Mouse (Mus musculus) midbrain, embryonic 16.5 days (tissue): ENCODE data around the gene Nf2. TPM values are rescaled to one million over a fixed set of nuclear protein-coding genes. Genes with fewer than 3 reads are reported as not detected.

Experiments used
- ATAC-seq: fragments of 200-750 bp; cut with Nextera tagmentation; 2 replicates; pipeline ENCODE4 v1.8.0; 2017; ENCODE audit warnings: moderate TSS enrichment
- H3K27ac ChIP-seq: fragments of 300-500 bp; sonication (generic); 2 replicates; pipeline ENCODE4 v1.5.1; 2014; ENCODE audit warnings: mild to moderate bottlenecking, low read length, mixed read lengths
- H3K27me3 ChIP-seq: fragments of 300-500 bp; sonication (generic); 2 replicates; pipeline ENCODE4 v1.6.1; 2014; ENCODE audit warnings: low read depth, low read length, mixed read lengths; ENCODE audit not compliant: control insufficient read depth, insufficient read depth
- H3K36me3 ChIP-seq: fragments of 300-500 bp; sonication (generic); 2 replicates; pipeline ENCODE4 v1.6.1; 2014; ENCODE audit warnings: mild to moderate bottlenecking, low read length, moderate library complexity, mixed read lengths; ENCODE audit not compliant: control insufficient read depth, insufficient read depth
- H3K4me1 ChIP-seq: fragments of 300-500 bp; sonication (generic); 2 replicates; pipeline ENCODE4 v1.6.1; 2014; ENCODE audit warnings: mild to moderate bottlenecking, low read length, mixed read lengths; ENCODE audit not compliant: control insufficient read depth, insufficient read depth
- H3K4me2 ChIP-seq: fragments of 300-500 bp; sonication (generic); 2 replicates; pipeline ENCODE4 v1.6.1; 2014; ENCODE audit warnings: mild to moderate bottlenecking, low read length, mixed read lengths
- H3K4me3 ChIP-seq: fragments of 300-500 bp; sonication (generic); 2 replicates; pipeline ENCODE4 v1.5.1; 2014; ENCODE audit warnings: low read depth, mild to moderate bottlenecking, low read length, moderate library complexity, mixed read lengths
- H3K9ac ChIP-seq: fragments of 300-500 bp; sonication (generic); 2 replicates; pipeline ENCODE4 v1.6.1; 2014; ENCODE audit warnings: low read depth, low read length, mixed read lengths
- H3K9me3 ChIP-seq: fragments of 300-500 bp; sonication (generic); replicated peaks from 2 replicates; pipeline ENCODE4 v1.6.1; 2014; ENCODE audit warnings: mild to moderate bottlenecking, low read length, mixed read lengths; ENCODE audit not compliant: control insufficient read depth, poor library complexity, severe bottlenecking
- WGBS: fragments of 180-500 bp; shearing (Covaris S2); extraction: QIAGEN DNeasy Blood & Tissue Kit; methylation state at CpG from one replicate; pipeline ENCODE4 v1.1.7; 2014; 5-methylcytosine and 5-hydroxymethylcytosine counted together
- polyA plus RNA-seq: library from polyadenylated mRNA; unstranded; fragments of >200 nt; fragmentation: Nextera tagmentation; extraction: Ambion mirVana; gene quantifications from 2 replicates; pipeline ENCODE4 v1.2.1, GENCODE M21; 2015

Gene Nf2
- polyA plus RNA-seq, 1 experiment from 2014 or later = 63.3 TPM

- H3K4me2 ChIP-seq = no peak overlapping the region
- H3K4me1 ChIP-seq = no peaks in the 10 kb centered on the region
- no peak overlapping the region for H3K4me3 ChIP-seq
- WGBS = 35% methylated on average over 10 of the region's 10 CpGs
- no peak overlapping the region for H3K27ac ChIP-seq
- no peaks in the 10 kb centered on the region for H3K36me3 ChIP-seq
- no peak for ATAC-seq
- no peak overlapping the region for H3K9ac ChIP-seq
- no peaks in the 10 kb centered on the region for H3K27me3 ChIP-seq
- no peaks in the 10 kb centered on the region for H3K9me3 ChIP-seq
Observed at GRCm38 (mm10) chr11:4865645-4866251, 16.4 kb upstream of the Nf2 start.

- H3K4me2 ChIP-seq = no peak overlapping the region
- no peaks in the 10 kb centered on the region for H3K4me1 ChIP-seq
- no peak overlapping the region for H3K9ac ChIP-seq
- 91% methylated on average over 1 of the region's 1 CpGs for WGBS
- no peak for ATAC-seq
- no peaks in the 10 kb centered on the region for H3K36me3 ChIP-seq
- no peak overlapping the region for H3K27ac ChIP-seq
- no peaks in the 10 kb centered on the region for H3K9me3 ChIP-seq
- no peak overlapping the region for H3K4me3 ChIP-seq
- no peaks in the 10 kb centered on the region for H3K27me3 ChIP-seq
Observed at GRCm38 (mm10) chr11:4862730-4863129, 13.4 kb upstream of the Nf2 start.

- Histone ChIP-seq H3K27ac (no peak overlapping the region), H3K4me1 (no peaks in the 10 kb centered on the region), H3K9ac (no peak overlapping the region), H3K4me2 (no peak overlapping the region), H3K4me3 (no peak overlapping the region), H3K9me3 (no peaks in the 10 kb centered on the region), H3K27me3 (no peaks in the 10 kb centered on the region), H3K36me3 (no peaks in the 10 kb centered on the region)
- ATAC-seq = no peak
- 50% methylated on average over 11 of the region's 11 CpGs for WGBS
Observed at GRCm38 (mm10) chr11:4861816-4862604, 12.7 kb upstream of the Nf2 start.

- Histone ChIP-seq H3K4me1 (no peaks in the 10 kb centered on the region), H3K36me3 (no peaks in the 10 kb centered on the region), H3K27ac (no peak overlapping the region), H3K4me3 (no peak overlapping the region), H3K27me3 (no peaks in the 10 kb centered on the region), H3K9me3 (no peaks in the 10 kb centered on the region), H3K9ac (no peak overlapping the region), H3K4me2 (no peak overlapping the region)
- no peak for ATAC-seq
- WGBS = 50% methylated on average over 1 of the region's 1 CpGs
Observed at GRCm38 (mm10) chr11:4860986-4861385, 11.7 kb upstream of the Nf2 start.

GRCm38 (mm10) chr11:4858416-4858815, 9.1 kb upstream of the Nf2 start:
- Histone ChIP-seq H3K27me3 (no peaks in the 10 kb centered on the region), H3K36me3 (no peaks in the 10 kb centered on the region), H3K27ac (no peak overlapping the region), H3K4me1 (no peaks in the 10 kb centered on the region), H3K9ac (no peak overlapping the region), H3K4me2 (no peak overlapping the region), H3K9me3 (no peaks in the 10 kb centered on the region), H3K4me3 (no peak overlapping the region)
- no peak for ATAC-seq
- 61% methylated on average over 2 of the region's 2 CpGs for WGBS

- WGBS = 95% methylated on average over 5 of the region's 5 CpGs
- ATAC-seq = no peak
- Histone ChIP-seq H3K36me3 (no peaks in the 10 kb centered on the region), H3K27ac (no peak overlapping the region), H3K4me2 (no peak overlapping the region), H3K4me1 (no peaks in the 10 kb centered on the region), H3K4me3 (no peak overlapping the region), H3K9me3 (no peaks in the 10 kb centered on the region), H3K9ac (no peak overlapping the region), H3K27me3 (no peaks in the 10 kb centered on the region)
Observed at GRCm38 (mm10) chr11:4854181-4854580, 4.8 kb upstream of the Nf2 start.

GRCm38 (mm10) chr11:4853021-4853420, 3.7 kb upstream of the Nf2 start:
- ATAC-seq = no peak
- peaks cover 3% of the 10 kb centered on the region for H3K4me1 ChIP-seq

GRCm38 (mm10) chr11:4850404-4850803, 1.1 kb upstream of the Nf2 start:
- Histone ChIP-seq H3K9ac (no peak overlapping the region), H3K4me2 (no peak overlapping the region), H3K27me3 (no peaks in the 10 kb centered on the region), H3K4me1 (peaks cover 18% of the 10 kb centered on the region), H3K27ac (no peak overlapping the region), H3K9me3 (no peaks in the 10 kb centered on the region), H3K4me3 (no peak overlapping the region), H3K36me3 (no peaks in the 10 kb centered on the region)
- 94% methylated on average over 2 of the region's 2 CpGs for WGBS
- no peak for ATAC-seq

More at GRCm38 (mm10) chr11:4853021-4853420, 3.7 kb upstream of the Nf2 start:
- Histone ChIP-seq H3K4me3 (no peak overlapping the region), H3K36me3 (no peaks in the 10 kb centered on the region), H3K27ac (no peak overlapping the region), H3K27me3 (no peaks in the 10 kb centered on the region), H3K9ac (no peak overlapping the region), H3K9me3 (no peaks in the 10 kb centered on the region), H3K4me2 (no peak overlapping the region)

- under 1% methylated on average over 50 of the region's 50 CpGs for WGBS
- Histone ChIP-seq H3K9ac (peak overlapping the region; percentile 96), H3K4me1 (peaks cover 18% of the 10 kb centered on the region), H3K4me3 (peak overlapping the region; percentile 99), H3K36me3 (no peaks in the 10 kb centered on the region), H3K27me3 (no peaks in the 10 kb centered on the region), H3K4me2 (peak overlapping the region; percentile 85), H3K27ac (peak overlapping the region; percentile 82), H3K9me3 (no peaks in the 10 kb centered on the region)
- ATAC-seq = peak; percentile 67
Observed at GRCm38 (mm10) chr11:4848483-4849248, 670 bp downstream of the Nf2 start.
